Mouse (Mus musculus) duodenum, adult 2 months (tissue): Measurements from ENCODE around the gene Gm14124. TPM values are rescaled to one million over a fixed set of nuclear protein-coding genes. Genes with fewer than 3 reads are reported as not detected.

ENCODE experiments used
- polyA plus RNA-seq: library from polyadenylated mRNA; depleted of rRNA; stranded (reverse); fragments of >200 nt; gene quantifications from 2 replicates; pipeline ENCODE4 v1.2.3, GENCODE M21; 2012; ENCODE audit warnings: low replicate concordance; rRNA removed

Gene Gm14124
- polyA plus RNA-seq: not detected in 2 replicates

GRCm38 (mm10) chr2:150257291-150257690 is at the start of gene Gm14124:
Gene Gm14124, plus strand, starts transcription at chr2:150257517.

GRCm38 (mm10) chr2:150217600-150218362 is 39.5 kb upstream of the Gm14124 start, which contains the start of gene Zfp937:
Gene Zfp937, plus strand, starts transcription at chr2:150218073.

GRCm38 (mm10) chr2:150255491-150255890 is 1.8 kb upstream of the Gm14124 start, which contains the start of gene Gm21994:
Gene Gm21994, minus strand, starts transcription at chr2:150255591.

Other genes with a start within 250 kb of the Gm14124 start
- 0.06 and 0.44 TPM in 2 replicates for gene Zfp120, start 120.8 kb upstream of the Gm14124 start, polyA plus RNA-seq
- not detected in 2 replicates for gene Gm10770, start 77.8 kb upstream of the Gm14124 start, polyA plus RNA-seq
- gene Gm14139, start 75.8 kb upstream of the Gm14124 start, polyA plus RNA-seq: not detected in 2 replicates
- gene Zfp937, start 39.4 kb upstream of the Gm14124 start, polyA plus RNA-seq: 0.06 and 0.18 TPM in 2 replicates
- not detected in 2 replicates for gene Gm21994, start 1.9 kb upstream of the Gm14124 start, polyA plus RNA-seq
- not detected in 2 replicates for gene Gm10130, start 66.2 kb downstream of the Gm14124 start, polyA plus RNA-seq
- 0.25 and 0.55 TPM in 2 replicates for gene 3300002I08Rik, start 105.2 kb downstream of the Gm14124 start, polyA plus RNA-seq
- gene Zfp442, start 194.0 kb downstream of the Gm14124 start, polyA plus RNA-seq: not detected in 2 replicates
- gene Zfp345, start 227.6 kb downstream of the Gm14124 start, polyA plus RNA-seq: not detected in 2 replicates